Mouse (Mus musculus) E14TG2a.4 (cell line): ENCODE results near the gene Gprc5d.

Experiments used
- CTCF ChIP-seq: conservative IDR thresholded peaks from 2 replicates; pipeline ENCODE4 v1.5.1; 2014; ENCODE audit warnings: low read length
- NANOG ChIP-seq: IDR thresholded peaks from 2 replicates; pipeline ENCODE4 v1.6.1; 2014; ENCODE audit warnings: borderline replicate concordance, low read length, mixed read lengths
- POU5F1 ChIP-seq: IDR thresholded peaks from 2 replicates; pipeline ENCODE4 v1.6.1; 2014; ENCODE audit warnings: low read length, borderline replicate concordance

GRCm38 (mm10) chr6:135100787-135101472, 17.2 kb downstream of the Gprc5d start:
- TF ChIP-seq CTCF (no peak), NANOG (no peak), POU5F1 (no peak)
